Mouse (Mus musculus) embryo, embryonic 9.5 days (tissue): ENCODE data around the gene Gm20721.
"Not testable (repeated sequence)": the region's sequence is repeated elsewhere in the genome, so short reads cannot be mapped to it uniquely, and the experiment has no call there.

ENCODE experiments used
- DNase-seq: peaks from one replicate; pipeline ENCODE4 v3.0.0-alpha.2; 2017; ENCODE audit errors: extremely low spot score

Gm20721 gene

DNA sequence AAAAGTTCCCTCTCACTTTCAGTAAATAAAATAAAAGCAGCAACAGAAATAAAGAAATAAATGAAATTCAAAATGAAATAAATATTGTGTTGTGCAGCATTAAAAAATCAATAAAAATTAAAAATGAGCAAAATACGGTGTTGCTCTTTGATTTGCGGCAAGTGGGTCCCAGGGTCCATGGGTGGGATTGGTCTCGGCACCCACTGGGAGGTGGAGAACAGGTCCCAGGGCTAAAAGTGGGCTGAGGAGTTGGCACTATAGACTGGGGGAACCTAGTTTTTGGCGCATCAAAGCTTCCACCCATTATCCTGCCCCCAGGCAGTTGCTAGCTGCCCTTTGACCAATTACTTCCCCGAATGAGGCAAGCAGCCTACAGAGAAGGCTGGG lies at the start of gene Gm20721:
Gene Gm20721, minus strand, starts transcription at position 101 of the 387 bp plus-strand sequence.
- DNase-seq = no peak

DNA sequence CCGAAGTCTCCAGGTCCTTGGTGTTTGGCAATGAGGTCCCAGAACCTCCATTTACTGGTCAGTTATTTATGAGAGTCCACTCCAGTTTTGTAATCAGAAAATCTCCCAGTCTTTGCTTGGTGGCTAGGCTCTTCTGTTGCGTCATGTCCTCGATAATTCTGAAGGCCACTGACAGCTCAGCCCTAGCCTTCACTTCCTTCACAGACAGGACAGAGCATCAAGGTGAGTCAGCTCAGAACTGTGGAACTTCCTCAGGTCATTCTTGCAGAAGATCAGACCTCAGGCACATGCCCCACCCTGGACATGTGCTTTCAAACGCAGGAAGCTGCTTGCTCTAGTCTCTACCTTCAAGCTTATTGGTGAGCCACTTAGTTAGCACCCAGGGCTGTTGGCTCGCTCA lies 46.9 kb upstream of the Gm20721 start:
- DNase-seq = no peak

DNA sequence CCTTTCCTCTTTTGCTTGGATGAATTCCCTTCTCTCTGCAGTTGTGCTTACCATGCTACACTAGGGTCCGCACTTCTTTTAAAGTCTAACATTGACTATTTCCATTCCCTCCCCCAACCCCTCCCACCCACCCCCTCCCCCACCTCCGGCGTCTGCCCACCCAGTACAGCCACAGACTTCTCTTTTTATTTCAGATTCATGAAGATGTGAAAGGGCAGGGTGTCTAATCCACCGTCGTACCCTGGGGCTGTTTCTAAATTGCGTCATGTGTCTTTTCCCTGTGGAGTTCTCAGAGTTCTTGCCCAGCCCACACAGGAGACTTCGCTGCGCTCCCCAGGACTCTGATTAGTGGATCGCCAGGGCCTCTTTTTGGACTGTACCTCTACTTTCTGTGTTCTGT lies 46.0 kb upstream of the Gm20721 start:
- DNase-seq = no peak

DNA sequence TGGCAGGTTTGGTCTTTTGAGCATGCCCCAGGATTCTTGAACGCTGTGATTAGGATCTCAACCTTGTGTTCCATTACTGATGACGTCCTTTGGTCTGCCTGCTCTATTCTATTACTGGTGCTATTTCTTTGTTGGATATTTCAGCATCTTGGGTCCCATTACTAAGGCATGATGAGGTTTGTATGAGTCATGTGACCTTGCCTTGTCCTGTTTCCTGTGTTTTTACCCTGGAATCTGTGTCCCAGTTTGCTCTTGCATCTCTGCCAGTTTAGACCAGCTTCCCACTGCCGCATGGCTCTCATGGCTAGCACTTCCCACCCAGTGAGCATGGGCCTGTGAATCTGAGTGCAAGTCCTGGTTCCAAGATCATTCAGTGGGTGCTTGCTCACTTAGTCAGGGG lies 45.4 kb upstream of the Gm20721 start:
- DNase-seq = no peak

DNA sequence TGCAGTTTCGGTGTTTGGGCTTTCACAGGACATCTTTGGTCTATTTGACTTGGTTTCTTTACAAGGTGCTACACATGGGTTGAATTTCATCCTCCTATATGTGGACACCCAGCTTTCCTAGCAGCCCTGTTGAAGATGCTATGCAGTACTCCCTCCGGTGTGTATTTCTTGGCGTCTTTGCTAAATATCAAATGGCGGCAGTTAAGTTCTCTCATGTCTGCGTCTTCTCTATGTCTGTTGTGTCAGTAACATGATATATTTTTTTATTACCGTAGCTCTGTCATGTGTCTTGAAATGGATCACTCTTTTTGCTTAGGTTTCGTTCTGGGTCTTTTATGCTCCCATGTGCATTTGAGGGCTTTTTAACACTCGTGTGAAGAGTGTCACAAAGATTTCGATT lies 34.5 kb upstream of the Gm20721 start:
- DNase-seq = no peak

DNA sequence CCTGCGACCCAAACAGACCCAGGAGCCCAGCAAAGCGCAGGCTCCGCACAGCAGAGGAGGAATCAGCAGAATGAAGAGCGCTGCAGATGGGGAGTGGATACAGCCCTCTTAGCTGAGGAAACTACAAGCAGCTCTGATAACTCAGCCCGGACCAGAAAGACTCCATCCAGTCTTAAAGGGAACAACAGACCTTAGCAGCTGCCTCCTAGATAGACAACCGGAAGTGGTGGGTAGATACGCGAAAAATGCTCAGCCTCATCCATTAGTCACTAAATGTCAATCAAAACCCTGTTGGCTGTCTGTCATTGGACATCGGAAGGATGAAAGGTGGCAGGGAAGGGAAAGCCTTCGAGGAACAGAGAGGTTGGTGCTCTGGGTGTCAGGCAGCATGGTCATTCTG lies 20.1 kb upstream of the Gm20721 start:
- DNase-seq = no peak

DNA sequence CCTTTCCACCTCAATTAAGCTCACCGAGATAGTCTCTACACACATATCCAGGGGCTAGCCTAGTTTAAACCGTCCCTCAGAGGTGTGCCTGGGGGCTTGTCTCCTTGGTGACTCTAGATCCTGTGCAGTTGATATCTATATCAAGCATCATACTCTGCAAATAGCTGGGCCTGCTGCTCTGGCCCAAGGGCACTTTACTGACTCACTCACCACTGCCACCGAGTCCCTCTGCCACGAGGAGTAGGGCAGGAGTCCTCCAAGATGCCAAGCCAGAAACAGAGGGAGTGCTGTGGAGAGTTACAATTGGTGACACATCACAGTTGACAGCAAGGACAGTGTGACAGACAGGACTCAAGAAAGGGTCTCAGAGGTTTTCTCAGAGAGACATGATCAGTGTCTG lies 13.1 kb upstream of the Gm20721 start:
- DNase-seq = no peak

DNA sequence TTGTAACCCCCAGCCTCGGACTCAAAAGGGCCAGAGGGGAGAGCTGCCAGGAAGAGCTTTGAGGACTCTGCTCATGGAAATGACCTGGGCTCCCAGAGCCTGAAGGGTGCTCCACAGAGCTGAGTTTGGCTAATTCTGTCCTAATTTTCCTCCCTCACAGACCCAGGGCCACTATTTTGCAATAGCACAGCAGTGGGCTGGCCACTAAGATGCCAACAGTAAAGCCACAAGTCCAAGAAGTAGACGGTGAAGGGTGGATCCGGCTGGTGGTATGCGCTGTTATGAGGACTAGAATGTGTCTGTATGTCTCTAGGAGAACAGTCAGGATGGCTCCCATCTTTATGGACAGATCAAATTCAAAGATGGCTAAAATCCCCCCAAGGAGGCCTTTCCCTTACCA lies 12.0 kb upstream of the Gm20721 start:
- no peak for DNase-seq

DNA sequence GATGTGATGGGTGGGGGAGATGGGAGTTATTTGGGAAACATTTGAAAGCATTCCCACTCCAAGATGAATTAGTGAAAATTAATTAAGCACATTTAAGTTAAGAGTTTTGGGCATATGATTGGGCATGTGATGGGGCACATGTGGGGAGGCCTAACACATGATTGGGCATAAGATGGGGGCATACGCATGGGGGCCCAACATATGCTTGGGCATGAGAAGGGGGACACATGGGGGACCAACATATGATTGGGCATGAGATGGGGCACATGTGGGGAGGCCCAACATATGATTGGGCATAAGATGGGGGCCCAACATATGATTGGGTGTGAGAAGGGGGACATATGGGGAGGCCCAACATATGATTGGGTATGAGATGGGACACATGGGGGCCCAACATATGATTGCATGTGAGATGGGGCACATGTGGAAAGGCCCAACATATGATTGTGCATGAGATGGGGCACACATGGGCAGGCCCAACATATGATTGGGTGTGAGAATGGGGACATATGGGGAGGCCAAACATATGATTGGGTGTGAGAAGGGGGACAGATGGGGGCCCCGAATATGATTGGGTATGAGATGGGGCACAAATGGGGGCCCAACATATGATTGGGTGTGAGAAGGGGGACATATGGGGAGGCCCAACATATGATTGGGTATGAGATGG lies 622 bp upstream of the Gm20721 start:
- not testable (repeated sequence) for DNase-seq

DNA sequence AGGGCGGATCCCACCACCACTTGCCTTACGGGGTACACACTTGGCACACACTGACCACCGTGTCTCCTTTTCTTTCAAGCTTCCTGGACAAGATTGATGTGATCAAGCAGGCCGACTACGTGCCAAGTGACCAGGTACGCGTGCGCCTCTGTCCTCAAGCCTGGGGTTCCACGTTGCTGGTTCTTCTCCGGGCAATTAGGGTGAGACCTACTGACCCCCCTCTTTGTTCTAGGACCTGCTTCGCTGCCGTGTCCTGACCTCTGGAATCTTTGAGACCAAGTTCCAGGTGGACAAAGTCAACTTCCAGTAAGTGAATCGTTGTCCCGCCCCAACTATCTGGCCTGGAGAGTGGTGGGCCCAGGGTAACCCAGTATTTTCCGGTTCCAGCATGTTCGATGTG lies 1.5 kb downstream of the Gm20721 start:
- no peak for DNase-seq

DNA sequence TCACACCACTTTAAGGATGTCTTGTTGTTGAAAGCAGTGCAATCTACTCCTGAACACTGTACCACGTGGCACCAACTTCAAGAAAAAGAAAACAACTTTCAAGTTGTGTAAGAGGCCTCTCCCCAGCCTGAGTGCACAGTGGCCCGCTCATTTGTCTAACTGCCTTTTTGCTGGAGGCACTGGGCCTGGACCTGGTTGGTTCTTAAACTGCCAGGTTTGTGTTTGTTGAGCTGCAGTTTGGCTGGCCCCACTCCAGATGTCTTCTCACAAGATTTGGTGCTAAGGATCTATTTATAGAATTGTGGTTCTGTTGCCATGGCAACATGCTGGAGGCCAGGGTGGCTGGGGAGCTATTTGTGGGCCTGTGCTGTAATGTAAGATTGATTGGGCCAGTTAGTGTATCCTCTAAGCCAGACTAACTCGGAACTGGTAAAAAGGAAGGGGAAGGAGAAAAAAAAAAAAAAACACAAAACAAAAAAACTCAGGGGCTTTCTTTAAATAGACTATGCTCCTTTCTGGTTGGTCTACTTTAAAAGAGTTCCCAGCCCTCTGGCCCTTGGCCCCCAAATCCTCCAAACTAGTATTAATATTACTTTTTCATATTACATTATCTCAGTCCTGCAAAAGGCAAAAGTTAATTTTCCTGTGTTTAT lies 2.4 kb downstream of the Gm20721 start:
- peak; percentile 53 for DNase-seq

DNA sequence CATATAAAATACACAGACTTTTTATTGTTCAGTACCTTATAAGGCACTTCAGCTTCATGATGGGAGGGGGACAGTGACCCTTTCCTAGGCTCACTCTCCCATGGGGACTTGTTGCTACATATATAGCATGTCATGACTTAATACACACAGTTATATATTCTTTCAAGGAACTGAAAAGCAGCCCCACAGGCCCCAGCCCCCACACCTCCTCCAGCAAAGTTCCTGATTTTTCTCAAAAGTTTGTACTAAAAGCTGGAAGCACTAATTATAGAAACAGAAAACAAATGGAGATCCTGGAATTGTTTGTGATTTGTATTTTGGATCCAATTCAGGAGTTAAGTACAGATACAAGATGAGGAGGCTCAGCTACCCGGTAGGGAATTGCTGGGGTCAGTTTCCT lies 2.9 kb downstream of the Gm20721 start:
- no peak for DNase-seq

DNA sequence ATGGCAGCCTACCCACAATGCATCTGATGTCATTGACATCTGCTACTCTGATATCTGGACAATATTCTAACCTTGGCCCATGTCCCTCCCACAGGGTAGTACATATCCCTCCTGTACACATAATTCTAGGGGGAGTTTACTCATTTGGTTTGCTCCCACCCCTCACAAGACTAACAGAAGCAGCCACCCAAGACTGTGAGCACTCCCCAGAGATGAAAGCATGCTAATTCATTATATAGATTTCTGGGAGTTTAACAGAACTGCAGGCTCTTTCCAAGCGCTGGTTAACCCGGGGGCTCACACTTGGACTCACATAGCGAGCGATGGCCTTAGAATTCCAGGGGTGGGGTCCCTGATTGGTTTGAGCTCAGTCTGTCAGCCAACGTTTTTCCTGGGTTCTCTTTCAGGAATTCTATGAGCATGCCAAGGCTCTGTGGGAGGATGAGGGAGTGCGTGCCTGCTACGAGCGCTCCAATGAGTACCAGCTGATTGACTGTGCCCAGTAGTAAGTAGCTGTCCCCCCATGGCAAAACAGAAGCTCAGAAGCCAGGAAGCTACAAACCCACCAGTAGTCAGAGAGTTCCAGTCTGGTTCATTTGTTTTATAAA lies 3.6 kb downstream of the Gm20721 start:
- no peak for DNase-seq

DNA sequence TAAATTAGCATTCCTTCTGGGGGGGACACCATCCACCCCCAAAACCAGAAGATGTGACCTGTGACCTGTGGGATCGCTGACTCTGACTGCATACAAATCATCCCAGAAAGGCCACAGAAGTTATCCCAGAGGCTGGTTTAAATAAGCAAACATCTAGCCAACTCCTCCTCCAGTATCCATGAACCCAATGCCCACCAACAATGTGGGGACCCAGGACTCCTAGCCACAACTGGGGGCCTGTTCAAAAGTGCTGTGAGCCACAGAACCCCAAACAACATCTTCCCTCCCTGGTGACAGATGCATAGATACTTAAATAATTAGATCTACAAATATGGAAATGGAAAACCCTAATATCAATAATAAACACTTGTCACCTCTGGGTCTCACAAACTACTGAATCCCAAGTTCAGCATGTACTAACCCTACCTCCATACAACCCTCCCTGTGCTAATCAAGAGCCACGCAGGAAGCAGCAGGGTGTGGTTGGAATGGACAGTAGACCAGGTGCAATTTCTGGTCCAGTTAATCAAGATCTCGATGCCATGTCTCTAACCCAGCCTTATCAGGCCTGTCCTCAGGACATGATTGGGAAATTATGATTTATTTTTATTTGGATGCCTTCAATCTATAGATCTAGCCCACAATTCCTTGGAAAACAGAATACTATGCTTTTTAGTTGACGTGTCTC lies 5.5 kb downstream of the Gm20721 start:
- no peak for DNase-seq

DNA sequence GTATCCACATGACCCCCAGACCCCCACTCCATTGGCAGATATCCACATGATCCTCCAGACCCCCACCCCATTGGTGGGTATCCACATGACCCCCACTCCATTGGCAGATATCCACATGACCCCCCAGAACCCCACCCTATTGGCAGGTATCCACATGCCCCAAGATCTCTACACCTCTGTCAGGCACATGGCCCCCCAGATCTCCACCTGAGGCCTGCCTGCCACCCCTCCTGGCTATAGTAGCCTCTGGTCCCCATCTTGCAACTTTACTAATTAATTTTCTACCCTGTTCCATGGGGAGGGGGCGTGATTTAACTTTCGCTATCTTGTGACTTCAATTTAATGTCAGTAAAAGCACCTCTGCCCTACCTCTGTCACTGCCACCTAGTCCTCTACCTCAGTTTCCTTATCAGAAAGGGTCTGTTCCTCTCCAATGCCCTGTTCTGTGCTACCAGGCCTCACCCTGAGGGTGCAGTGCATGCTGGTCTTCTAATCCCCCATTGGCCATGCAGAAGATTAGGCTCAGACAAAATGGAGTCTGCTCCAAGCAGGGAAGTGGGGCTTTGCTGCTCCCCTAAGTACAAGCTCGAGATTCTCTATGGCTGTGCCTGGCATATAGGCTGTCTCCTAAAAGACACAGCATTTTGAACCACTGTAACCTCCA lies 6.2 kb downstream of the Gm20721 start:
- DNase-seq = no peak

DNA sequence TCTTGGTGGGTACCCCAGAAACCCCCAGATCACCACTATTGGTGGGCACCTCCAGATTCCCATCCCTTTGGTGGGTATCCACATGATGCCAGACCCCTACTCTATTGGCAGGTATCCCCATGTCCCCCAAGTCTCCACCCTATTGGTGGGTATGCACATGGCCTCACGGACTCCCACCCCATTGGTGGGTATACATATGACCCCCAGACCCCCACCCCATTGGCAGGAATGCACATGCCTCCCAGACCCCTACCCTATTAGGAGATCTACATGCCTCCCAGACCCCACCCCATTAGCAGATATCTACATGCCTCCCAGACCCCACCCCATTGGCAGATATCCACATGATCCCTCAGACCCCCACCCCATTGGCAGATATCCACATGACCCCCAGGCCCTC lies 6.8 kb downstream of the Gm20721 start:
- DNase-seq = no peak

DNA sequence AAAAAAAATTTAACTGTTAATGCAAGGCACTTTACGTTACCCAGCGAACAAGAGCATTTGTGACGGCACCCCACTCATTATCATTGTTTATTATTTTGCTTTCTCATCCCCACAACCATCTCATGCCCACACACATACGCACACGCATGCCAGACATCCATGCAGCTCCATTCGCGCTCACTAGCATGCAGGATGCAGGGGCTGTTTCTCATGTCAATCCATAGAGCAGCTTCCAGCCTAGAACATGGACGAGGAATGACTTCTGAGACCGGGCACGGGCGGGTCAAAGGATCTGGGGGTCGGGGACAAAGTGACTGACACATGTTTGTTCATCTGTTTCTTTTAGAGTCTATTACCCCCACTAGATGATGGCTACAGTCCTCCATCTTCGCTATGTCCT lies 9.2 kb downstream of the Gm20721 start:
- no peak for DNase-seq

DNA sequence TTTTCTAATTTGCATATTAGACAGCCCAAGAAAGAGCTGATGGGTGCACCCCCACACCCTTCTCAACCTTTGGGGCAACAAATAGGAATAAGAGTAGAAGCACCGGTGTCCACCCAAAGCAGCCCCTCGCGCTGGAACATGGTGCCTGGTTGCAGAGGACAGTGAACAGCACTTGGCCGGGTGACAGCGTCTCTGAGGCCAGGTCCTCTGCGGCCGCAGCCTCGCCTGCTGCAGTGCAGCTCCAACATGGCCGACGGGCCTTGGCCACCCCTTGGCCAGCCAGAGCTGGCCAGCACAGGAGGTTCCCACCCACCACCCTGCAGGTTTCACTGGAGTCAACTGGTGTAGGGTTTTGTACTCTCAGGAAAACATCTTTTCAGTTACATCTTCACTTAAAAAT lies 12.1 kb downstream of the Gm20721 start:
- DNase-seq = no peak

DNA sequence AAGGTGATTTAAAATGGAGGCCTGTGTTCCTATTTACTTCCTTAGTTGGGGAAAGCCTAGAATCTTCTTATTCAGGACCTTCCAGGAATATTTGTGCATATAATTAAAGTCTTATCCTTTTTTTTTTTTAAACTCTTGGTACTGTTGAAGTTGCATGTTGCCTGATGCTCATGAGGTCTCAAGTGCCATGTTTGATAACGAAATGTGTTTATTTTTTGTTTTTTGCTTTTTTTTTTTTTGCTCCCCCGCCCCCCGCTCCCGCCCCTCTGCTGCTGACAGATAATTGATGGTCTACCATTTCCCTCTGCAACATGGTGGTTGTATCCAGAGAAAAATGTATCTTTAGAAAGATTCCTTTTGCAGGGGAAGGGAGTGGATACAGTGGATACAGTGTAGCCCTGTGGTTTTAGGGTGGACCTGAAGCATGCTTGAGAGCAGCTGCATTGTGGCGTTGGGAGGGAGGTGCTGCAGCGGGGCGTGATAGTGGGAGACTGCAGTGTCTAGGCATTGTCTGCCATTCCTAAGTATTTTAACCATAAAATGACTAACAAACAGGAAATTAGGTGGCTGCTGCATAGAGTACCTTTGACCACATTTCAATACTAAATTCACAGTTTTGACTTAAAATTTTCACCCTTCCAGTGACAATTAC lies 13.1 kb downstream of the Gm20721 start:
- no peak for DNase-seq

DNA sequence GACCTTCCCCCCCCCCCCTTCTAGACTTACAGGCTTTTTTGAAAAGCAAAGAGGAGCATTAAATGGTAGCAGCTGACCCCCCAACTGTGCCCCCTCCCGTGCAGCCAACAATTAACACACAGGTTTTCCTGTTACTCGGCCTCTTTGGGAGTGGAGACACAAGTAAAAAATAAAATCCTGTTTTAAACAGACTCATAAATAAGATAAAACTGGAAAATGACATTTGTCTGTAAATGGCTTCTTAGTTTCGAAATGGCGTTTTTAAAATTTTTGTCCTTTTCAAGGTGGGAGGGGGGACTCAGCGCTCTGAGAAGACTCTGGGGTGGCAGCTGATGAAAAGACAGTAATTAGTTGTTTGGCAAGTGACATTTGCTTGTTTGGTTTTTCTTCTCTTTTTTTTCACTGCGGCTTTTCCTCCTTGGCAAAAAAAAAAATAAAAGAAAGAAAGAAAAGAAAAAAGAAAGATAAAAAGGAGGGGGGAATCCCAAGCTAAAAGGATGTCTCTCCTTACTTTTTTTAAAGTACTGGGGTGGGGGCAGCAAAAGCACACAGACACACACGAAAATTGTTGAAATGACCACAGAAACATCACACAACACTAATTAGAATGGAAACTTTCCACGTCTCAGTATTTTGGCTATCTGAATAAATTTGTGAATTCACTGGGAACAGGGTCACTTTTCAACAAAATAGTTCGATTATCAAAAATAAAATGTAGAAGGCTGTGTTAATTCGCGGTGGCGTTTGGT lies 15.1 kb downstream of the Gm20721 start:
- DNase-seq = no peak

DNA sequence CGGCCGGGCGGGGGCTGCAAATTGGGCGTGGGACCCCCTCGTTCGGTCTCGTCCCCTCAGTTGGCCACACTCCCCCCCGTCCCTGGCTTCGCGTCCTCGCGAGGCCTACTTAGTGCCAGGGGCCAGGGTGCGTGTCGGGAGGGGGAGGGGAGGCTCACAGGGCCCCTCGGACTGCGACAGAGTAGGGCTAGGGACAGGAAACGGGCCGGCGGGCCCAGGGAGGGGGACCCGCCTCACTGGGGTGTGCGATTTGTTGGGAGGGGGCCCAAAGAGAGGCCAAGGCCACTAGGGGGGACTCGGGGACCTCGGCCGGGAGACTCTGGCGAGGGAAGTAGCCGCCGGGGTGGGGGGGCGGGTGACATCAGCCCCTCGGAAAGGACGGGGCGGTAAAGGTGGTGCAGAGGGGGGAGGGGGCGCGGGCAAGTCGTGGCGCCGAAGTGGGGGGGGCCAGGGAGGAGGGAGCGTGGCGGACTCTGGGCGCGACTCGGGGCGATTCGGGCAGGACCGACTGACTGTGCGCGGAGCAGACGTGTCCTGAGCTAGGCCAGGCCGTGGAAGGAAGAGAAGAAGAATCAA lies 15.8 kb downstream of the Gm20721 start:
- DNase-seq = peak; percentile 86
